Mouse (Mus musculus): ENCODE measurements around the gene Trim62. TPM values are rescaled to one million over a fixed set of nuclear protein-coding genes. Genes with fewer than 3 reads are reported as not detected.
A peak's percentile ranks its signal among the peaks of the same experiment; 100 is the strongest.

Trim62 gene
- polyA plus RNA-seq, 1 experiment from 2014 or later = 18.5 TPM

- Histone ChIP-seq H3K9me3 (replicated peaks; ENCODE audit: control insufficient read depth, low read length, poor library complexity, severe bottlenecking) (no peaks in the 10 kb centered on the region), H3K36me3 (ENCODE audit: control insufficient read depth, insufficient read depth, low read length) (no peaks in the 10 kb centered on the region), H3K4me2 (ENCODE audit: low read length) (no peak overlapping the region), H3K27ac (ENCODE audit: low read length) (no peak overlapping the region), H3K27me3 (ENCODE audit: control insufficient read depth, insufficient read depth, low read depth, low read length) (no peaks in the 10 kb centered on the region), H3K9ac (ENCODE audit: low read depth, low read length) (no peak overlapping the region), H3K4me1 (ENCODE audit: control insufficient read depth, insufficient read depth, low read length) (0 out of 2 replicates have a peak, but pooled peaks cover 7% of the 10 kb centered on the region), H3K4me3 (ENCODE audit: low read depth, low read length) (no peak overlapping the region)
- no peak for ATAC-seq
- WGBS = 70% methylated on average over 5 of the region's 5 CpGs
Measured at GRCm38 (mm10) chr4:128953851-128954250, 70.5 kb downstream of the Trim62 start.

- Histone ChIP-seq H3K4me2 (ENCODE audit: low read length) (no peak overlapping the region), H3K27me3 (ENCODE audit: control insufficient read depth, insufficient read depth, low read depth, low read length) (no peaks in the 10 kb centered on the region), H3K9me3 (replicated peaks; ENCODE audit: control insufficient read depth, low read length, poor library complexity, severe bottlenecking) (no peaks in the 10 kb centered on the region), H3K4me1 (ENCODE audit: control insufficient read depth, insufficient read depth, low read length) (peaks cover 21% of the 10 kb centered on the region), H3K36me3 (ENCODE audit: control insufficient read depth, insufficient read depth, low read length) (no peaks in the 10 kb centered on the region), H3K4me3 (ENCODE audit: low read depth, low read length) (no peak overlapping the region), H3K27ac (ENCODE audit: low read length) (no peak overlapping the region), H3K9ac (ENCODE audit: low read depth, low read length) (no peak overlapping the region)
- WGBS = 40% methylated on average over 11 of the region's 11 CpGs
- no peak for ATAC-seq
Measured at GRCm38 (mm10) chr4:128957155-128957911, 74.0 kb downstream of the Trim62 start.

- Histone ChIP-seq H3K4me3 (ENCODE audit: low read depth, low read length) (no peak overlapping the region), H3K27ac (ENCODE audit: low read length) (no peak overlapping the region), H3K27me3 (ENCODE audit: control insufficient read depth, insufficient read depth, low read depth, low read length) (no peaks in the 10 kb centered on the region), H3K36me3 (ENCODE audit: control insufficient read depth, insufficient read depth, low read length) (no peaks in the 10 kb centered on the region), H3K4me1 (ENCODE audit: control insufficient read depth, insufficient read depth, low read length) (peaks cover 25% of the 10 kb centered on the region), H3K9ac (ENCODE audit: low read depth, low read length) (no peak overlapping the region), H3K4me2 (ENCODE audit: low read length) (no peak overlapping the region), H3K9me3 (replicated peaks; ENCODE audit: control insufficient read depth, low read length, poor library complexity, severe bottlenecking) (no peaks in the 10 kb centered on the region)
- 89% methylated on average over 11 of the region's 11 CpGs for WGBS
- ATAC-seq = no peak
Measured at GRCm38 (mm10) chr4:128958156-128958555, 74.8 kb downstream of the Trim62 start.

GRCm38 (mm10) chr4:128958849-128959248 lies 75.5 kb downstream of the Trim62 start:
- Histone ChIP-seq H3K9ac (ENCODE audit: low read depth, low read length) (no peak overlapping the region), H3K4me3 (ENCODE audit: low read depth, low read length) (no peak overlapping the region), H3K4me2 (ENCODE audit: low read length) (no peak overlapping the region), H3K36me3 (ENCODE audit: control insufficient read depth, insufficient read depth, low read length) (no peaks in the 10 kb centered on the region), H3K27ac (ENCODE audit: low read length) (no peak overlapping the region), H3K9me3 (replicated peaks; ENCODE audit: control insufficient read depth, low read length, poor library complexity, severe bottlenecking) (no peaks in the 10 kb centered on the region), H3K27me3 (ENCODE audit: control insufficient read depth, insufficient read depth, low read depth, low read length) (no peaks in the 10 kb centered on the region), H3K4me1 (ENCODE audit: control insufficient read depth, insufficient read depth, low read length) (peaks cover 27% of the 10 kb centered on the region)
- 38% methylated on average over 8 of the region's 8 CpGs for WGBS
- ATAC-seq = no peak

GRCm38 (mm10) chr4:128959676-128960075 lies 76.3 kb downstream of the Trim62 start:
- no peak for ATAC-seq
- H3K36me3 ChIP-seq (ENCODE audit: control insufficient read depth, insufficient read depth, low read length) = no peaks in the 10 kb centered on the region
- 0 out of 2 replicates have a peak overlapping the region, but pooled peaks have one; percentile 12 for H3K9ac ChIP-seq (ENCODE audit: low read depth, low read length)
- no peak overlapping the region for H3K27ac ChIP-seq (ENCODE audit: low read length)
- H3K4me3 ChIP-seq (ENCODE audit: low read depth, low read length) = no peak overlapping the region
- peaks cover 27% of the 10 kb centered on the region for H3K4me1 ChIP-seq (ENCODE audit: control insufficient read depth, insufficient read depth, low read length)
- H3K4me2 ChIP-seq (ENCODE audit: low read length) = no peak overlapping the region
- WGBS = 85% methylated on average over 17 of the region's 17 CpGs
- H3K27me3 ChIP-seq (ENCODE audit: control insufficient read depth, insufficient read depth, low read depth, low read length) = no peaks in the 10 kb centered on the region
- no peaks in the 10 kb centered on the region for H3K9me3 ChIP-seq (replicated peaks; ENCODE audit: control insufficient read depth, low read length, poor library complexity, severe bottlenecking)

Other genes starting within 250 kb of the Trim62 start
- 19.5 and 22.6 TPM in 2 replicates for gene Phc2, start 228.9 kb upstream of the Trim62 start, polyA plus RNA-seq (2015; fragmentation: Nextera tagmentation; extraction: Ambion mirVana)
- gene A3galt2, start 128.2 kb upstream of the Trim62 start, polyA plus RNA-seq (2015; fragmentation: Nextera tagmentation; extraction: Ambion mirVana) = 0.14 and 0.29 TPM in 2 replicates
- gene Zfp362, start 77.5 kb upstream of the Trim62 start, polyA plus RNA-seq (2015; fragmentation: Nextera tagmentation; extraction: Ambion mirVana) = 30.8 and 32.8 TPM in 2 replicates
- gene Azin2, start 78.9 kb downstream of the Trim62 start, polyA plus RNA-seq (2015; fragmentation: Nextera tagmentation; extraction: Ambion mirVana) = 16.6 and 20.2 TPM in 2 replicates
- gene Ak2, start 108.4 kb downstream of the Trim62 start, polyA plus RNA-seq (2015; fragmentation: Nextera tagmentation; extraction: Ambion mirVana) = 81.6 and 81.7 TPM in 2 replicates
- 31.4 and 37.5 TPM in 2 replicates for gene Rnf19b, start 174.7 kb downstream of the Trim62 start, polyA plus RNA-seq (2015; fragmentation: Nextera tagmentation; extraction: Ambion mirVana)
- not detected in 2 replicates for gene Tmem54, start 222.0 kb downstream of the Trim62 start, polyA plus RNA-seq (2015; fragmentation: Nextera tagmentation; extraction: Ambion mirVana)
- 85.5 and 130 TPM in 2 replicates for gene Hpca, start 238.5 kb downstream of the Trim62 start, polyA plus RNA-seq (2015; fragmentation: Nextera tagmentation; extraction: Ambion mirVana)